8 mouse cellular contexts compared by ENCODE assay signal in the genomic region with DNA sequence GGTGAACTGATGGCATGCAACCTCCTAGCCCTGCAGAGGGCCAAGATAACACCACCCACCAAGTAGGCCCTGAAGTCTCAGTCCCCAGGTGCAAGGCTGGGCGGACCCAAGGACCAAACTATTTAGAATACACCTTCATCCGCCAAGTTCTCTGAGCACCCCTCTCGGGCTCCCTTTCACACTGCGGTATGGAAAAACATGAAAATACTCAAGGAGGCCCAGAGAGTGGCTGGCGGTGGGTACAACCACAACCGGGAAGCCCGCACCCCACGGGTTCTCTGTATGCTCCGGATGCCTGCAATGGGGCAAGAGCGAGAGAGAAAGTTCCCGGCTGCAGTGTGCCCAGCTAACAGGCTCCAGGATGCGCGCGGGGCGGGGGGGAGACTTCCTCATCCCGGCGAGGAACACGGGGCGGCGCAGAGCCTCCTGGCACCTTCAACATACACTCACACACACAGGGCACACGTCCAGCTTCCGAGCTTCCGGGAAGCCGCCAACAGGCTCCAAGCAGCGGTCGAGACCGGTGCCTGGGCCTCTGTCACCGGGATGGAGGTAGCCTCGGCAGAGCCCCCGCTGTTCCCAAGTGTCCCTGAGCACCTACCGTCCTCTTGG. TPM values are rescaled to one million over a fixed set of nuclear protein-coding genes. Genes with fewer than 3 reads are reported as not detected.
DNase-seq lines count a peak whose midpoint lies in the region; ATAC-seq and TF ChIP-seq lines count a peak whose summit lies in the region.

No protein-coding gene starts in this region.

- H3K9me3 ChIP-seq in G1E (replicated peaks), result peaks cover 4% of the 10 kb centered on the region; the same call in 1 of the 2 replicates
- no peaks in the 10 kb centered on the region for H3K9me3 ChIP-seq in forebrain, embryonic 15.5 days

- peak overlapping the region; percentile 89 for H3K4me2 ChIP-seq in forebrain, embryonic 15.5 days (replicated peaks)

- no peak for TF ChIP-seq CTCF in G1E (IDR thresholded peaks at IDR 0.05; ENCODE audit: low read depth, low read length)

- H3K36me3 ChIP-seq in G1E (replicated peaks), result no peaks in the 10 kb centered on the region
- H3K36me3 ChIP-seq in forebrain, embryonic 15.5 days, result no peaks in the 10 kb centered on the region

- no peak for DNase-seq in G1E (ENCODE audit: low spot score)
- DNase-seq in cerebellum, adult 11-12 months, result peak; percentile 87
- peak; percentile 44 for DNase-seq in heart, postnatal 4 days
- DNase-seq in layer of hippocampus, adult 9-11 months, result peak; percentile 68
- DNase-seq in lung, postnatal 10 days, result peak; percentile 46
- peak; percentile 75 for DNase-seq in right cerebral cortex, postnatal 4 days
- no peak for DNase-seq in yolk sac, embryonic 10.5 days (ENCODE audit: low spot score)

- 0 out of 2 replicates have a peak overlapping the region, but pooled peaks have one; percentile 8 for H3K4me3 ChIP-seq in G1E (ENCODE audit: low read depth, low read length)
- H3K4me3 ChIP-seq in forebrain, embryonic 15.5 days, result peak overlapping the region; percentile 63

- H3K27ac ChIP-seq in forebrain, embryonic 15.5 days (replicated peaks), result peak overlapping the region; percentile 91

- no peaks in the 10 kb centered on the region for H3K4me1 ChIP-seq in G1E (ENCODE audit: insufficient read depth, low read depth, low read length)
- peaks cover 64% of the 10 kb centered on the region for H3K4me1 ChIP-seq in forebrain, embryonic 15.5 days

- H3K9ac ChIP-seq in forebrain, embryonic 15.5 days (replicated peaks), result peak overlapping the region; percentile 84

- ATAC-seq in G1E (ENCODE audit: extremely low read depth, insufficient number of reproducible peaks, low FRiP score, poor library complexity, severe bottlenecking), result no peak
- peak; percentile 12 for ATAC-seq in forebrain, embryonic 15.5 days (replicated peaks)

- WGBS in forebrain, embryonic 15.5 days, result 2% methylated on average over 31 of the region's 31 CpGs

- peaks cover 32% of the 10 kb centered on the region for H3K27me3 ChIP-seq in G1E (ENCODE audit: insufficient read depth, low read length)
- peaks cover 14% of the 10 kb centered on the region for H3K27me3 ChIP-seq in forebrain, embryonic 15.5 days

RNA-seq across cellular contexts. Expression of gene Lmo1, which starts 0.6 kb away (rescaled TPM):
- total RNA-seq in G1E (2014; fragmentation: Nextera tagmentation) (not detected in 2 replicates), G1E (2017) (0.12 TPM in 1 of 2 replicates, not detected in the other)
- not detected in 2 replicates for polyA plus RNA-seq in G1E (2012)
- polyA plus RNA-seq in forebrain, embryonic 15.5 days (2015; fragmentation: Nextera tagmentation; extraction: Ambion mirVana), result 102 and 134 TPM in 2 replicates
- total RNA-seq in heart, postnatal 4 days (2021), result 1 to 10 TPM; 1.4 TPM

Comparison
In these comparisons a context has a peak if more than half of its experiments do, and no peak if none do; other contexts are left out.
1. DNase-seq: peak in cerebellum, adult 11-12 months (single experiment), heart, postnatal 4 days (single experiment), layer of hippocampus, adult 9-11 months (single experiment), lung, postnatal 10 days (single experiment) and right cerebral cortex, postnatal 4 days (single experiment); none in G1E (single experiment) and yolk sac, embryonic 10.5 days (single experiment).